Mouse (Mus musculus) MEL (cell line): ENCODE measurements around the gene Ccl9. TPM values are rescaled to one million over a fixed set of nuclear protein-coding genes. Genes with fewer than 3 reads are reported as not detected.

ENCODE experiments used
- DNase-seq: peaks from one replicate; pipeline ENCODE4 v3.0.0; 2011; ENCODE audit warnings: low read depth, low spot score
- H3K27ac ChIP-seq: 2 replicates; pipeline ENCODE4 v1.5.1; 2012; ENCODE audit warnings: low read depth, mild to moderate bottlenecking, control low read depth, low read length, moderate library complexity; ENCODE audit not compliant: control insufficient read depth
- H3K27me3 ChIP-seq, 2 experiments: fragments of 150-350 bp in 1 of 2; sonication (generic) in 1 of 2; 2 replicates each; pipeline ENCODE4 v1.6.1; 2012; ENCODE audit warnings: low read length in 2 of 2, mild to moderate bottlenecking in 2 of 2, improper control_type of control experiment in 1 of 2, moderate library complexity in 1 of 2; ENCODE audit not compliant: insufficient read depth in 2 of 2, control insufficient read depth in 1 of 2
- H3K36me3 ChIP-seq, 2 experiments: 2 replicates each; pipeline ENCODE4 v1.6.1; 2012 to 2014; ENCODE audit warnings: low read length in 2 of 2, improper control_type of control experiment in 1 of 2, inconsistent platforms in 1 of 2, mild to moderate bottlenecking in 1 of 2; ENCODE audit not compliant: insufficient read depth in 2 of 2, control insufficient read depth in 1 of 2
- H3K4me1 ChIP-seq, 2 experiments: fragments of 150-350 bp in 1 of 2; sonication (generic) in 1 of 2; 2 replicates each; pipeline ENCODE4 v1.6.1; 2012; ENCODE audit warnings: low read length in 2 of 2, improper control_type of control experiment in 1 of 2, mild to moderate bottlenecking in 1 of 2; ENCODE audit not compliant: insufficient read depth in 2 of 2, control insufficient read depth in 1 of 2
- H3K4me3 ChIP-seq, 2 experiments: fragments of 150-350 bp in 1 of 2; sonication (generic) in 1 of 2; 2 replicates each; pipeline ENCODE4 v1.5.1; 2012; ENCODE audit warnings: low read depth in 2 of 2, low read length in 2 of 2, mild to moderate bottlenecking in 2 of 2, moderate library complexity in 2 of 2, control low read depth in 1 of 2, improper control_type of control experiment in 1 of 2; ENCODE audit not compliant: control insufficient read depth in 1 of 2, insufficient read depth in 1 of 2
- H3K79me2 ChIP-seq: 2 replicates; pipeline ENCODE4 v1.6.1; 2012; ENCODE audit warnings: mild to moderate bottlenecking, low read length, moderate library complexity; ENCODE audit not compliant: control insufficient read depth, poor library complexity, insufficient read depth
- H3K9ac ChIP-seq: 2 replicates; pipeline ENCODE4 v1.6.1; 2012; ENCODE audit warnings: low read depth, mild to moderate bottlenecking, control low read depth, low read length, moderate library complexity; ENCODE audit not compliant: control insufficient read depth, poor library complexity, severe bottlenecking
- H3K9me3 ChIP-seq: fragments of 150-350 bp; sonication (generic); replicated peaks from 2 replicates; pipeline ENCODE4 v1.6.1; 2012; ENCODE audit warnings: mild to moderate bottlenecking, low read length, improper control_type of control experiment, moderate library complexity; ENCODE audit not compliant: insufficient read depth
- BHLHE40 ChIP-seq: IDR thresholded peaks from 2 replicates; pipeline ENCODE4 v1.6.1; 2012; ENCODE audit warnings: low read depth, mild to moderate bottlenecking, inconsistent platforms, low read length, improper control_type of control experiment, borderline replicate concordance
- CHD1 ChIP-seq: IDR thresholded peaks from 2 replicates; pipeline ENCODE4 v1.6.1; 2012; ENCODE audit warnings: low read depth, mild to moderate bottlenecking, inconsistent platforms, low read length, improper control_type of control experiment
- EP300 ChIP-seq, 2 experiments: IDR thresholded peaks; 2 replicates each; pipeline ENCODE4 v1.6.1; 2011; ENCODE audit warnings: improper control_type of control experiment in 2 of 2, low read length in 2 of 2, low read depth in 1 of 2, mild to moderate bottlenecking in 1 of 2
- GABPA ChIP-seq: IDR thresholded peaks from 2 replicates; pipeline ENCODE4 v1.6.1; 2012; ENCODE audit warnings: low read depth, mild to moderate bottlenecking, inconsistent platforms, low read length, improper control_type of control experiment, moderate library complexity
- JUND ChIP-seq: IDR thresholded peaks from 2 replicates; pipeline ENCODE4 v1.6.1; 2011; ENCODE audit warnings: low read depth, mild to moderate bottlenecking, improper control_type of control experiment, low read length
- KAT2A ChIP-seq: conservative IDR thresholded peaks from 2 replicates; pipeline ENCODE4 v1.6.1; 2012; ENCODE audit warnings: low read depth, low read length, improper control_type of control experiment, inconsistent platforms
- MXI1 ChIP-seq: IDR thresholded peaks from 2 replicates; pipeline ENCODE4 v1.6.1; 2011; ENCODE audit warnings: mild to moderate bottlenecking, low read depth, low read length, improper control_type of control experiment
- MYB ChIP-seq: IDR thresholded peaks from 2 replicates; pipeline ENCODE4 v1.6.1; 2011; ENCODE audit warnings: mild to moderate bottlenecking, low read depth, low read length, improper control_type of control experiment
- NELFE ChIP-seq: IDR thresholded peaks from 2 replicates; pipeline ENCODE4 v1.6.1; 2011; ENCODE audit warnings: low read depth, low read length, improper control_type of control experiment
- POLR2A ChIP-seq, 2 experiments: IDR thresholded peaks; 2 replicates each; pipeline ENCODE4 v1.6.1; 2011 to 2012; ENCODE audit warnings: low read length in 2 of 2, mild to moderate bottlenecking in 2 of 2, control low read depth in 1 of 2, improper control_type of control experiment in 1 of 2, low read depth in 1 of 2, moderate library complexity in 1 of 2; ENCODE audit not compliant: control insufficient read depth in 1 of 2, insufficient read depth in 1 of 2, poor library complexity in 1 of 2
- POLR2AphosphoS2 ChIP-seq: IDR thresholded peaks from 2 replicates; pipeline ENCODE4 v1.6.1; 2011; ENCODE audit warnings: low read length, improper control_type of control experiment
- POLR2AphosphoS5 ChIP-seq: IDR thresholded peaks from 2 replicates; pipeline ENCODE4 v1.6.1; 2012; ENCODE audit warnings: low read depth, borderline replicate concordance, mild to moderate bottlenecking, inconsistent platforms, low read length, moderate library complexity, mixed read lengths
- RAD21 ChIP-seq: IDR thresholded peaks from 2 replicates; pipeline ENCODE4 v1.6.1; 2011; ENCODE audit warnings: mild to moderate bottlenecking, low read depth, low read length, improper control_type of control experiment
- SMC3 ChIP-seq: IDR thresholded peaks from 2 replicates; pipeline ENCODE4 v1.6.1; 2011; ENCODE audit warnings: low read depth, low read length, improper control_type of control experiment
- TAL1 ChIP-seq: IDR thresholded peaks from 2 replicates; pipeline ENCODE4 v1.6.1; 2012; ENCODE audit warnings: mild to moderate bottlenecking, inconsistent platforms, low read length, moderate library complexity, mixed read lengths
- UBTF ChIP-seq: IDR thresholded peaks from 2 replicates; pipeline ENCODE4 v1.6.1; 2012; ENCODE audit warnings: low read depth, mild to moderate bottlenecking, inconsistent platforms, low read length, improper control_type of control experiment, moderate library complexity, borderline replicate concordance; ENCODE audit not compliant: insufficient read depth
- USF1 ChIP-seq: IDR thresholded peaks from 2 replicates; pipeline ENCODE4 v1.6.1; 2014; ENCODE audit warnings: low read depth, mild to moderate bottlenecking, inconsistent platforms, low read length, improper control_type of control experiment, moderate library complexity
- USF2 ChIP-seq, 2 experiments: IDR thresholded peaks; 2 replicates each; pipeline ENCODE4 v1.6.1; 2011 to 2012; ENCODE audit warnings: improper control_type of control experiment in 2 of 2, low read length in 2 of 2, borderline replicate concordance in 1 of 2, inconsistent platforms in 1 of 2, low read depth in 1 of 2, mild to moderate bottlenecking in 1 of 2; ENCODE audit not compliant: insufficient read depth in 1 of 2
- ZMIZ1 ChIP-seq: IDR thresholded peaks from 2 replicates; pipeline ENCODE4 v1.6.1; 2012; ENCODE audit warnings: low read depth, mild to moderate bottlenecking, inconsistent platforms, low read length, improper control_type of control experiment, moderate library complexity
- polyA plus RNA-seq, 2 experiments: library from polyadenylated mRNA; stranded (reverse) in 1 of 2; unstranded in 1 of 2; fragments of >175 nt in 1 of 2; fragments of >200 nt in 1 of 2; gene quantifications; 2 replicates each; pipeline versions ENCODE4 v1.2.1 to v1.2.4; 2012; ENCODE audit warnings: low replicate concordance in 2 of 2, low read depth in 1 of 2; ENCODE audit not compliant: insufficient read length in 2 of 2, insufficient read depth in 1 of 2, missing spikeins in 1 of 2
- total RNA-seq: library from RNA; depleted of rRNA; stranded (reverse); fragments of 300-350 nt; gene quantifications from 2 replicates; pipeline ENCODE4 v1.2.3, GENCODE M21; 2012

Gene Ccl9
- total and polyA plus RNA-seq, 3 experiments = 0.62 to 1.7 TPM; not detected in 1

DNA sequence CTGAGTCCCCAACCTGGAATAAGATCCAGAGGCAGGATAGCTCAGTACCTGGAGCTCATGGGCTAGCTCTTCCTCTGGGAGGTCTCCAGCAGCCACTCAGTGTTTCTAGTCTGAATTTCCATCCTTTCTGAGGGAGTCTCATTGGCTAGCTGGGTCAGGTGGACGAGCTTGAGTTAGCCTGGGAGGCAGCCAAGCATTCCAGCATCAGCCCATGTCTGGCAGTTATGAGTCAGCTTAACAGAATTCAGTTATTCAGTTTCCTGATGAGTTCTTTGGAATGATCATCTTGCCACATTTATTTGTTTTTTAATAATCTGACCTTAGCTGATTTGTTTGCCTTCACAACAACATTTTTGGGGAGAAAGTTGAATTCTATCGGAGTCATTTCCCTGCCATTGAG, 14.7 kb downstream of the Ccl9 start (continued):
- no peak for TF ChIP-seq TAL1

DNA sequence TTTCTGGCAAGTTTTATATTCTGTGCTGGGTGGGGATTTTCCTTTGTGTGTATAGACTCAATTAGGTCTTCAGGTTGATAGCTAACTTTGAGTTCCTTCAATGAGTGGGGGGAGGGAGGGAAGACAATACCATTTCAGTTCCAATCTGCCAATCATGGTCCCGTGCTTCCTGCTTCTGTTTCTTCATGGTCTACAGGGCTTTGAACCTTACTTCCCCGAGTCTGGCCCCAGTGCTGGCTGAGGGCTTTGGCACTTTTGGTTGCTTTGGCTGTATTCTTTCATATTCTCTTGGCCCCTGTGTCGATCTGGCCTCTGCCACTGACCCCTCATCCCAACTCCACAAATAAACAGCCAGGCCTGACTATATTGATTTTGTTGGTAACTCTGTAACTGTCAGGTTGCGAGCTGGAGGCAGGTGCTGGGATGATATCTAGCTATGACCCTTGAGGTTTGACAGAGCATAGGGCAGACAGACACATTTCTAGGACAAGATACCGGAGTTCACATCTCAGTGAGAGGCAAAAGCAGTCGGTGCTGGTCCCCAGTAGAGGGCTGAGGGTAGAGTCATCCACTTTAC, 16.0 kb downstream of the Ccl9 start:
- TF ChIP-seq JUND (no peak), ZMIZ1 (no peak), TAL1 (no peak), USF1 (no peak), POLR2AphosphoS2 (no peak), POLR2A (IDR thresholded peaks at IDR 0.05; ENCODE audit: control insufficient read depth in 1 of 2, insufficient read depth in 1 of 2, low read depth in 1 of 2, low read length in 2 of 2, poor library complexity in 1 of 2) (no peak), USF2 (IDR thresholded peaks at IDR 0.05; ENCODE audit: borderline replicate concordance in 1 of 2, insufficient read depth in 1 of 2, low read depth in 1 of 2, low read length in 2 of 2) (no peak), EP300 (IDR thresholded peaks at IDR 0.05; ENCODE audit: low read depth in 1 of 2, low read length in 2 of 2) (no peak), UBTF (no peak), POLR2AphosphoS5 (no peak), CHD1 (no peak), MYB (no peak), NELFE (no peak), BHLHE40 (no peak), KAT2A (no peak), GABPA (no peak)
- TF ChIP-seq, all 39 proteins: peak for 0
- Histone ChIP-seq H3K79me2 (no peaks in the 10 kb centered on the region), H3K9ac (no peak overlapping the region), H3K27me3 (peaks cover 0 to 2% of the 10 kb centered on the region in 2 experiments; a peak in 1 of 4 replicates), H3K36me3 (no peaks in the 10 kb centered on the region; a peak in 1 of 4 replicates), H3K4me1 (no peaks in the 10 kb centered on the region; a peak in 2 of 4 replicates), H3K9me3 (no peaks in the 10 kb centered on the region), H3K27ac (no peak overlapping the region), H3K4me3 (no peak overlapping the region)
- DNase-seq = no peak

DNA sequence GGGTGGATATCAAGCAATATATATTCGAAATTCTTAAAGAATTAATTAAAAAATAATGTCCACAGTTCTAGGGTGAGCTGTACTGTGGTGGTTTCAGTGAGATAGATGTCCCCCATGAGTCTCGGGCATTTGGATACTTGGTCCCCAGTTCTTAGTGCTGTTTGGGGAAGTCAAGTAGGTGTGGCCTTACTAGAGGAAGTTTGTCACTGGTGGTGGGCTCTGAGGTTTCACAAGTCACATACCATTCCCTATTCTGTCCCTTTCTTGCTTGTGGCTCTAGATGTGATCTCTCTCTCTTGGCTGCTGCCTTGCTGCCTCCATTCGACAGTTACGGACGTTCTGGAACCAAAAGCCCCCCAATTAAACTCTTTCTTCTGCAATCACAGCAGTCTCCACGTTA, 18.0 kb downstream of the Ccl9 start:
- H3K4me1 ChIP-seq = no peaks in the 10 kb centered on the region; a peak in 2 of 4 replicates
- DNase-seq = peak; percentile 48
- no peak overlapping the region for H3K4me3 ChIP-seq
- H3K79me2 ChIP-seq = no peaks in the 10 kb centered on the region
- H3K9ac ChIP-seq = no peak overlapping the region
- H3K36me3 ChIP-seq = no peaks in the 10 kb centered on the region; a peak in 1 of 4 replicates
- H3K27me3 ChIP-seq = peaks cover 0 to 2% of the 10 kb centered on the region in 2 experiments; a peak in 1 of 4 replicates
- TF ChIP-seq SMC3 = 0 out of 2 replicates have a peak, but pooled peaks have one; percentile 4
- no peak for TF ChIP-seq RAD21
- no peak for TF ChIP-seq MXI1
- no peaks in the 10 kb centered on the region for H3K9me3 ChIP-seq
- H3K27ac ChIP-seq = no peak overlapping the region
